Mouse (Mus musculus) MEL (cell line): ENCODE measurements at regions not wholly inside any gene's neighbourhood (a gene's known extent, or its start where the extent isn't known, plus 50 kb on each side); places are given as distances from the start of the nearest gene placed in this dataset.

Experiments used
- CTCF ChIP-seq, 3 experiments: IDR thresholded peaks in 2 of 3; conservative IDR thresholded peaks in 1 of 3; 2 replicates each; pipeline ENCODE4 v1.5.1; 2011 to 2012; ENCODE audit warnings: low read length in 3 of 3, low read depth in 2 of 3, mild to moderate bottlenecking in 2 of 3, improper control_type of control experiment in 1 of 3, inconsistent platforms in 1 of 3, mixed read lengths in 1 of 3, moderate library complexity in 1 of 3; ENCODE audit not compliant: control insufficient read depth in 1 of 3, insufficient read depth in 1 of 3, poor library complexity in 1 of 3, severe bottlenecking in 1 of 3
- EP300 ChIP-seq, 2 experiments: IDR thresholded peaks; 2 replicates each; pipeline ENCODE4 v1.6.1; 2011; ENCODE audit warnings: improper control_type of control experiment in 2 of 2, low read length in 2 of 2, low read depth in 1 of 2, mild to moderate bottlenecking in 1 of 2
- ETS1 ChIP-seq: IDR thresholded peaks from 2 replicates; pipeline ENCODE4 v1.6.1; 2012; ENCODE audit warnings: low read depth, mild to moderate bottlenecking, inconsistent platforms, low read length, improper control_type of control experiment, moderate library complexity
- GABPA ChIP-seq: IDR thresholded peaks from 2 replicates; pipeline ENCODE4 v1.6.1; 2012; ENCODE audit warnings: low read depth, mild to moderate bottlenecking, inconsistent platforms, low read length, improper control_type of control experiment, moderate library complexity
- GATA1 ChIP-seq: IDR thresholded peaks from 2 replicates; pipeline ENCODE4 v1.6.1; 2011; ENCODE audit warnings: low read depth, low read length, improper control_type of control experiment
- MAFK ChIP-seq: IDR thresholded peaks from 2 replicates; pipeline ENCODE4 v1.6.1; 2011; ENCODE audit warnings: low read depth, mild to moderate bottlenecking, low read length, improper control_type of control experiment, borderline replicate concordance
- MEF2A ChIP-seq: IDR thresholded peaks from 2 replicates; pipeline ENCODE4 v1.6.1; 2014; ENCODE audit warnings: low read depth, mild to moderate bottlenecking, inconsistent platforms, low read length, improper control_type of control experiment; ENCODE audit not compliant: poor library complexity, insufficient replicate concordance, severe bottlenecking; ENCODE audit errors: extremely low read depth
- POLR2A ChIP-seq, 2 experiments: IDR thresholded peaks; 2 replicates each; pipeline ENCODE4 v1.6.1; 2011 to 2012; ENCODE audit warnings: low read length in 2 of 2, mild to moderate bottlenecking in 2 of 2, control low read depth in 1 of 2, improper control_type of control experiment in 1 of 2, low read depth in 1 of 2, moderate library complexity in 1 of 2; ENCODE audit not compliant: control insufficient read depth in 1 of 2, insufficient read depth in 1 of 2, poor library complexity in 1 of 2
- TAL1 ChIP-seq: IDR thresholded peaks from 2 replicates; pipeline ENCODE4 v1.6.1; 2012; ENCODE audit warnings: mild to moderate bottlenecking, inconsistent platforms, low read length, moderate library complexity, mixed read lengths
- TBP ChIP-seq: IDR thresholded peaks from 2 replicates; pipeline ENCODE4 v1.8.0; 2011; ENCODE audit warnings: low read depth, low read length, improper control_type of control experiment
- UBTF ChIP-seq: IDR thresholded peaks from 2 replicates; pipeline ENCODE4 v1.6.1; 2012; ENCODE audit warnings: low read depth, mild to moderate bottlenecking, inconsistent platforms, low read length, improper control_type of control experiment, moderate library complexity, borderline replicate concordance; ENCODE audit not compliant: insufficient read depth
- USF1 ChIP-seq: IDR thresholded peaks from 2 replicates; pipeline ENCODE4 v1.6.1; 2014; ENCODE audit warnings: low read depth, mild to moderate bottlenecking, inconsistent platforms, low read length, improper control_type of control experiment, moderate library complexity
- ZNF384 ChIP-seq: IDR thresholded peaks from 2 replicates; pipeline ENCODE4 v1.6.1; 2012; ENCODE audit warnings: low read depth, mild to moderate bottlenecking, inconsistent platforms, low read length, improper control_type of control experiment

- TF ChIP-seq CTCF (IDR thresholded peaks at IDR 0.05 in 2 of 3, conservative IDR thresholded peaks at IDR 0.05 in 1 of 3; ENCODE audit: control insufficient read depth in 1 of 3, insufficient read depth in 1 of 3, low read depth in 2 of 3, low read length in 3 of 3, poor library complexity in 1 of 3, severe bottlenecking in 1 of 3) (no peak), GATA1 (no peak), ETS1 (no peak), USF1 (no peak), EP300 (IDR thresholded peaks at IDR 0.05; ENCODE audit: low read depth in 1 of 2, low read length in 2 of 2) (no peak), POLR2A (IDR thresholded peaks at IDR 0.05; ENCODE audit: control insufficient read depth in 1 of 2, insufficient read depth in 1 of 2, low read depth in 1 of 2, low read length in 2 of 2, poor library complexity in 1 of 2) (no peak), MAFK (no peak), MEF2A (no peak), UBTF (no peak), GABPA (no peak), ZNF384 (no peak), TAL1 (no peak), TBP (no peak)
Observed at GRCm38 (mm10) chr13:60291344-60291743, 114.2 kb upstream of the Gas1 start.
